Mouse (Mus musculus) heart, embryonic 13.5 days (tissue): ENCODE results near the gene Tnnt3. TPM values are rescaled to one million over a fixed set of nuclear protein-coding genes. Genes with fewer than 3 reads are reported as not detected.

Experiments used
- ATAC-seq: fragments of 200-750 bp; cut with Nextera tagmentation; 2 replicates; pipeline ENCODE4 v1.8.0; 2017; ENCODE audit warnings: moderate TSS enrichment; ENCODE audit not compliant: insufficient number of reproducible peaks, low FRiP score, low TSS enrichment; ENCODE audit errors: extremely low read depth
- H3K27ac ChIP-seq: fragments of 300-500 bp; sonication (generic); replicated peaks from 2 replicates; pipeline ENCODE4 v1.5.1; 2015; ENCODE audit warnings: moderate library complexity, mild to moderate bottlenecking, inconsistent platforms
- H3K27me3 ChIP-seq: fragments of 300-500 bp; sonication (generic); replicated peaks from 2 replicates; pipeline ENCODE4 v1.6.1; 2015; ENCODE audit warnings: mild to moderate bottlenecking, inconsistent platforms
- H3K36me3 ChIP-seq: fragments of 300-500 bp; sonication (generic); 2 replicates; pipeline ENCODE4 v1.6.1; 2015; ENCODE audit warnings: mild to moderate bottlenecking, inconsistent platforms
- H3K4me1 ChIP-seq: fragments of 300-500 bp; sonication (generic); 2 replicates; pipeline ENCODE4 v1.6.1; 2015; ENCODE audit warnings: inconsistent platforms
- H3K4me2 ChIP-seq: fragments of 300-500 bp; sonication (generic); 2 replicates; pipeline ENCODE4 v1.6.1; 2015; ENCODE audit warnings: inconsistent platforms, mild to moderate bottlenecking, moderate library complexity
- H3K4me3 ChIP-seq: fragments of 300-500 bp; sonication (generic); 2 replicates; pipeline ENCODE4 v1.5.1; 2015; ENCODE audit warnings: moderate library complexity, mild to moderate bottlenecking, inconsistent platforms
- H3K9ac ChIP-seq: fragments of 300-500 bp; sonication (generic); 2 replicates; pipeline ENCODE4 v1.6.1; 2015; ENCODE audit warnings: inconsistent platforms, mild to moderate bottlenecking, moderate library complexity
- H3K9me3 ChIP-seq: fragments of 300-500 bp; sonication (generic); 2 replicates; pipeline ENCODE4 v1.6.1; 2016; ENCODE audit warnings: inconsistent platforms
- WGBS: fragments of 180-500 bp; shearing (Covaris S2); methylation state at CpG from one replicate; pipeline ENCODE4 v1.1.7; 2015; ENCODE audit warnings: mixed read lengths; 5-methylcytosine and 5-hydroxymethylcytosine counted together
- polyA plus RNA-seq: library from polyadenylated mRNA; unstranded; fragments of >200 nt; fragmentation: Nextera tagmentation; extraction: Ambion mirVana; gene quantifications from 2 replicates; pipeline ENCODE4 v1.2.1, GENCODE M21; 2015

Gene Tnnt3
- polyA plus RNA-seq, 1 experiment from 2014 or later, result 4.0 TPM

- Histone ChIP-seq H3K27me3 (no peaks in the 10 kb centered on the region), H3K9me3 (no peaks in the 10 kb centered on the region), H3K36me3 (no peaks in the 10 kb centered on the region), H3K4me2 (peak overlapping the region; percentile 55), H3K4me3 (no peak overlapping the region), H3K9ac (peak overlapping the region; percentile 81), H3K4me1 (peaks cover 99% of the 10 kb centered on the region), H3K27ac (peak overlapping the region; percentile 99)
- ATAC-seq, result no peak
- WGBS, result 78% methylated on average over 13 of the region's 13 CpGs
Measured at GRCm38 (mm10) chr7:142476795-142477452, 21.7 kb upstream of the Tnnt3 start.

- 87% methylated on average over 6 of the region's 6 CpGs for WGBS
- H3K4me2 ChIP-seq, result 0 out of 2 replicates have a peak overlapping the region, but pooled peaks have one; percentile 4
- H3K27me3 ChIP-seq, result no peaks in the 10 kb centered on the region
- peak overlapping the region; percentile 34 for H3K9ac ChIP-seq
- H3K27ac ChIP-seq, result peak overlapping the region; percentile 99; the same call in 1 of the 2 replicates
- ATAC-seq, result no peak
- no peak overlapping the region for H3K4me3 ChIP-seq
- H3K9me3 ChIP-seq, result no peaks in the 10 kb centered on the region
- H3K4me1 ChIP-seq, result peaks cover 99% of the 10 kb centered on the region
- H3K36me3 ChIP-seq, result no peaks in the 10 kb centered on the region
Measured at GRCm38 (mm10) chr7:142478001-142478400, 20.6 kb upstream of the Tnnt3 start.

GRCm38 (mm10) chr7:142478574-142478973, 20.1 kb upstream of the Tnnt3 start:
- WGBS, result 54% methylated on average over 2 of the region's 2 CpGs
- 0 out of 2 replicates have a peak overlapping the region, but pooled peaks have one; percentile 4 for H3K4me2 ChIP-seq
- ATAC-seq, result no peak
- H3K36me3 ChIP-seq, result no peaks in the 10 kb centered on the region
- peak overlapping the region; percentile 34; the same call in 1 of the 2 replicates for H3K9ac ChIP-seq
- peaks cover 99% of the 10 kb centered on the region for H3K4me1 ChIP-seq
- peak overlapping the region; percentile 99 for H3K27ac ChIP-seq
- no peaks in the 10 kb centered on the region for H3K27me3 ChIP-seq
- H3K9me3 ChIP-seq, result no peaks in the 10 kb centered on the region
- no peak overlapping the region for H3K4me3 ChIP-seq

GRCm38 (mm10) chr7:142479307-142479706, 19.3 kb upstream of the Tnnt3 start:
- Histone ChIP-seq H3K4me2 (no peak overlapping the region), H3K36me3 (0 out of 2 replicates have a peak, but pooled peaks cover under 1% of the 10 kb centered on the region), H3K27me3 (no peaks in the 10 kb centered on the region), H3K4me1 (peaks cover 99% of the 10 kb centered on the region), H3K9ac (peak overlapping the region; percentile 48; the same call in 1 of the 2 replicates), H3K27ac (peak overlapping the region; percentile 99), H3K4me3 (no peak overlapping the region), H3K9me3 (no peaks in the 10 kb centered on the region)
- ATAC-seq, result no peak

- Histone ChIP-seq H3K4me3 (no peak overlapping the region), H3K9ac (peak overlapping the region; percentile 48; the same call in 1 of the 2 replicates), H3K36me3 (0 out of 2 replicates have a peak, but pooled peaks cover 4% of the 10 kb centered on the region), H3K27me3 (no peaks in the 10 kb centered on the region), H3K9me3 (no peaks in the 10 kb centered on the region), H3K27ac (peak overlapping the region; percentile 99), H3K4me1 (peaks cover 99% of the 10 kb centered on the region), H3K4me2 (no peak overlapping the region)
- 94% methylated on average over 3 of the region's 3 CpGs for WGBS
- no peak for ATAC-seq
Measured at GRCm38 (mm10) chr7:142479886-142480285, 18.8 kb upstream of the Tnnt3 start.

- ATAC-seq, result no peak
- H3K4me1 ChIP-seq, result peaks cover 97% of the 10 kb centered on the region
- no peak overlapping the region for H3K4me3 ChIP-seq
Measured at GRCm38 (mm10) chr7:142480661-142481060, 18.0 kb upstream of the Tnnt3 start.

GRCm38 (mm10) chr7:142481186-142481567, 17.5 kb upstream of the Tnnt3 start:
- 14% methylated on average over 5 of the region's 5 CpGs for WGBS
- H3K4me3 ChIP-seq, result peak overlapping the region; percentile 24; the same call in 1 of the 2 replicates
- peaks cover 92% of the 10 kb centered on the region for H3K4me1 ChIP-seq

More at GRCm38 (mm10) chr7:142480661-142481060, 18.0 kb upstream of the Tnnt3 start:
- Histone ChIP-seq H3K9ac (peak overlapping the region; percentile 85), H3K9me3 (no peaks in the 10 kb centered on the region), H3K4me2 (no peak overlapping the region), H3K36me3 (peaks cover 11% of the 10 kb centered on the region), H3K27ac (peak overlapping the region; percentile 99), H3K27me3 (no peaks in the 10 kb centered on the region)
- 85% methylated on average over 3 of the region's 3 CpGs for WGBS

GRCm38 (mm10) chr7:142481568-142482255, 16.9 kb upstream of the Tnnt3 start:
- peaks cover 17% of the 10 kb centered on the region for H3K36me3 ChIP-seq
- H3K9me3 ChIP-seq, result no peaks in the 10 kb centered on the region
- H3K27me3 ChIP-seq, result no peaks in the 10 kb centered on the region
- 2% methylated on average over 22 of the region's 22 CpGs for WGBS
- H3K4me3 ChIP-seq, result peak overlapping the region; percentile 24
- H3K4me2 ChIP-seq, result peak overlapping the region; percentile 62
- peak overlapping the region; percentile 99 for H3K27ac ChIP-seq
- H3K9ac ChIP-seq, result peak overlapping the region; percentile 85
- peaks cover 90% of the 10 kb centered on the region for H3K4me1 ChIP-seq
- ATAC-seq, result peak; percentile 57

More at GRCm38 (mm10) chr7:142481186-142481567, 17.5 kb upstream of the Tnnt3 start:
- ATAC-seq, result peak; percentile 3; the same call in 1 of the 2 replicates
- peaks cover 15% of the 10 kb centered on the region for H3K36me3 ChIP-seq
- no peaks in the 10 kb centered on the region for H3K27me3 ChIP-seq
- H3K27ac ChIP-seq, result peak overlapping the region; percentile 99
- H3K9me3 ChIP-seq, result no peaks in the 10 kb centered on the region
- H3K4me2 ChIP-seq, result peak overlapping the region; percentile 62
- H3K9ac ChIP-seq, result peak overlapping the region; percentile 85

GRCm38 (mm10) chr7:142482256-142482609, 16.4 kb upstream of the Tnnt3 start:
- Histone ChIP-seq H3K4me1 (peaks cover 90% of the 10 kb centered on the region), H3K27ac (peak overlapping the region; percentile 99), H3K9me3 (no peaks in the 10 kb centered on the region), H3K27me3 (no peaks in the 10 kb centered on the region), H3K4me2 (peak overlapping the region; percentile 62), H3K4me3 (peak overlapping the region; percentile 24; the same call in 1 of the 2 replicates), H3K9ac (peak overlapping the region; percentile 85), H3K36me3 (peaks cover 17% of the 10 kb centered on the region)
- no peak for ATAC-seq
- 9% methylated on average over 6 of the region's 6 CpGs for WGBS

GRCm38 (mm10) chr7:142483136-142483535, 15.5 kb upstream of the Tnnt3 start:
- Histone ChIP-seq H3K4me2 (peak overlapping the region; percentile 13; the same call in 1 of the 2 replicates), H3K9ac (peak overlapping the region; percentile 85)
- WGBS, result 18% methylated on average over 11 of the region's 11 CpGs

GRCm38 (mm10) chr7:142484780-142485179, 13.9 kb upstream of the Tnnt3 start:
- Histone ChIP-seq H3K9ac (peak overlapping the region; percentile 85; the same call in 1 of the 2 replicates), H3K27me3 (no peaks in the 10 kb centered on the region), H3K36me3 (peaks cover 33% of the 10 kb centered on the region), H3K4me2 (no peak overlapping the region), H3K9me3 (no peaks in the 10 kb centered on the region), H3K27ac (peak overlapping the region; percentile 99), H3K4me1 (peaks cover 84% of the 10 kb centered on the region), H3K4me3 (no peak overlapping the region)
- no peak for ATAC-seq
- WGBS, result 49% methylated on average over 12 of the region's 12 CpGs

More at GRCm38 (mm10) chr7:142483136-142483535, 15.5 kb upstream of the Tnnt3 start:
- Histone ChIP-seq H3K4me3 (no peak overlapping the region), H3K9me3 (no peaks in the 10 kb centered on the region), H3K27me3 (no peaks in the 10 kb centered on the region), H3K27ac (peak overlapping the region; percentile 99), H3K4me1 (peaks cover 91% of the 10 kb centered on the region), H3K36me3 (peaks cover 17% of the 10 kb centered on the region)
- peak; percentile 2; the same call in 1 of the 2 replicates for ATAC-seq
